Mouse (Mus musculus) heart, postnatal 0 days (tissue): ENCODE results near the gene Bloc1s5.

Source experiments
- CTCF ChIP-seq: IDR thresholded peaks from 2 replicates; pipeline ENCODE4 v1.5.1; 2016; ENCODE audit warnings: antibody characterized with exemption, control low read depth, low read depth
- EP300 ChIP-seq: IDR thresholded peaks from 2 replicates; pipeline ENCODE4 v1.6.1; 2016; ENCODE audit warnings: antibody characterized with exemption, low read depth

- no peak for TF ChIP-seq CTCF
- TF ChIP-seq EP300 = no peak
These were observed 8.7 kb downstream of the Bloc1s5 start for GRCm38 (mm10) chr13:38626229-38626525.
